Mouse (Mus musculus) MEL (cell line): ENCODE measurements around the gene Izumo4. TPM values are rescaled to one million over a fixed set of nuclear protein-coding genes. Genes with fewer than 3 reads are reported as not detected.

ENCODE experiments used
- DNase-seq: peaks from one replicate; pipeline ENCODE4 v3.0.0; 2011; ENCODE audit warnings: low read depth, low spot score
- H3K27ac ChIP-seq: 2 replicates; pipeline ENCODE4 v1.5.1; 2012; ENCODE audit warnings: low read depth, mild to moderate bottlenecking, control low read depth, low read length, moderate library complexity; ENCODE audit not compliant: control insufficient read depth
- H3K27me3 ChIP-seq, 2 experiments: fragments of 150-350 bp in 1 of 2; sonication (generic) in 1 of 2; 2 replicates each; pipeline ENCODE4 v1.6.1; 2012; ENCODE audit warnings: low read length in 2 of 2, mild to moderate bottlenecking in 2 of 2, improper control_type of control experiment in 1 of 2, moderate library complexity in 1 of 2; ENCODE audit not compliant: insufficient read depth in 2 of 2, control insufficient read depth in 1 of 2
- H3K36me3 ChIP-seq, 2 experiments: 2 replicates each; pipeline ENCODE4 v1.6.1; 2012 to 2014; ENCODE audit warnings: low read length in 2 of 2, improper control_type of control experiment in 1 of 2, inconsistent platforms in 1 of 2, mild to moderate bottlenecking in 1 of 2; ENCODE audit not compliant: insufficient read depth in 2 of 2, control insufficient read depth in 1 of 2
- H3K4me1 ChIP-seq, 2 experiments: fragments of 150-350 bp in 1 of 2; sonication (generic) in 1 of 2; 2 replicates each; pipeline ENCODE4 v1.6.1; 2012; ENCODE audit warnings: low read length in 2 of 2, improper control_type of control experiment in 1 of 2, mild to moderate bottlenecking in 1 of 2; ENCODE audit not compliant: insufficient read depth in 2 of 2, control insufficient read depth in 1 of 2
- H3K4me3 ChIP-seq, 2 experiments: fragments of 150-350 bp in 1 of 2; sonication (generic) in 1 of 2; 2 replicates each; pipeline ENCODE4 v1.5.1; 2012; ENCODE audit warnings: low read depth in 2 of 2, low read length in 2 of 2, mild to moderate bottlenecking in 2 of 2, moderate library complexity in 2 of 2, control low read depth in 1 of 2, improper control_type of control experiment in 1 of 2; ENCODE audit not compliant: control insufficient read depth in 1 of 2, insufficient read depth in 1 of 2
- H3K79me2 ChIP-seq: 2 replicates; pipeline ENCODE4 v1.6.1; 2012; ENCODE audit warnings: mild to moderate bottlenecking, low read length, moderate library complexity; ENCODE audit not compliant: control insufficient read depth, poor library complexity, insufficient read depth
- H3K9ac ChIP-seq: 2 replicates; pipeline ENCODE4 v1.6.1; 2012; ENCODE audit warnings: low read depth, mild to moderate bottlenecking, control low read depth, low read length, moderate library complexity; ENCODE audit not compliant: control insufficient read depth, poor library complexity, severe bottlenecking
- H3K9me3 ChIP-seq: fragments of 150-350 bp; sonication (generic); replicated peaks from 2 replicates; pipeline ENCODE4 v1.6.1; 2012; ENCODE audit warnings: mild to moderate bottlenecking, low read length, improper control_type of control experiment, moderate library complexity; ENCODE audit not compliant: insufficient read depth
- BHLHE40 ChIP-seq: IDR thresholded peaks from 2 replicates; pipeline ENCODE4 v1.6.1; 2012; ENCODE audit warnings: low read depth, mild to moderate bottlenecking, inconsistent platforms, low read length, improper control_type of control experiment, borderline replicate concordance
- CHD1 ChIP-seq: IDR thresholded peaks from 2 replicates; pipeline ENCODE4 v1.6.1; 2012; ENCODE audit warnings: low read depth, mild to moderate bottlenecking, inconsistent platforms, low read length, improper control_type of control experiment
- E2F4 ChIP-seq: IDR thresholded peaks from 2 replicates; pipeline ENCODE4 v1.6.1; 2011; ENCODE audit warnings: low read depth, low read length, improper control_type of control experiment, borderline replicate concordance
- EP300 ChIP-seq, 2 experiments: IDR thresholded peaks; 2 replicates each; pipeline ENCODE4 v1.6.1; 2011; ENCODE audit warnings: improper control_type of control experiment in 2 of 2, low read length in 2 of 2, low read depth in 1 of 2, mild to moderate bottlenecking in 1 of 2
- GABPA ChIP-seq: IDR thresholded peaks from 2 replicates; pipeline ENCODE4 v1.6.1; 2012; ENCODE audit warnings: low read depth, mild to moderate bottlenecking, inconsistent platforms, low read length, improper control_type of control experiment, moderate library complexity
- GATA1 ChIP-seq: IDR thresholded peaks from 2 replicates; pipeline ENCODE4 v1.6.1; 2011; ENCODE audit warnings: low read depth, low read length, improper control_type of control experiment
- HCFC1 ChIP-seq: IDR thresholded peaks from 2 replicates; pipeline ENCODE4 v1.6.1; 2012; ENCODE audit warnings: low read depth, mild to moderate bottlenecking, inconsistent platforms, low read length, improper control_type of control experiment, moderate library complexity
- KAT2A ChIP-seq: conservative IDR thresholded peaks from 2 replicates; pipeline ENCODE4 v1.6.1; 2012; ENCODE audit warnings: low read depth, low read length, improper control_type of control experiment, inconsistent platforms
- MAZ ChIP-seq: IDR thresholded peaks from 2 replicates; pipeline ENCODE4 v1.6.1; 2012; ENCODE audit warnings: low read depth, mild to moderate bottlenecking, inconsistent platforms, low read length, improper control_type of control experiment
- MXI1 ChIP-seq: IDR thresholded peaks from 2 replicates; pipeline ENCODE4 v1.6.1; 2011; ENCODE audit warnings: mild to moderate bottlenecking, low read depth, low read length, improper control_type of control experiment
- MYC ChIP-seq: IDR thresholded peaks from 2 replicates; pipeline ENCODE4 v1.6.1; 2011; ENCODE audit warnings: low read depth, mild to moderate bottlenecking, low read length, improper control_type of control experiment, moderate library complexity
- POLR2AphosphoS2 ChIP-seq: IDR thresholded peaks from 2 replicates; pipeline ENCODE4 v1.6.1; 2011; ENCODE audit warnings: low read length, improper control_type of control experiment
- POLR2AphosphoS5 ChIP-seq: IDR thresholded peaks from 2 replicates; pipeline ENCODE4 v1.6.1; 2012; ENCODE audit warnings: low read depth, borderline replicate concordance, mild to moderate bottlenecking, inconsistent platforms, low read length, moderate library complexity, mixed read lengths
- RAD21 ChIP-seq: IDR thresholded peaks from 2 replicates; pipeline ENCODE4 v1.6.1; 2011; ENCODE audit warnings: mild to moderate bottlenecking, low read depth, low read length, improper control_type of control experiment
- RCOR1 ChIP-seq: IDR thresholded peaks from 2 replicates; pipeline ENCODE4 v1.6.1; 2012; ENCODE audit warnings: low read depth, mild to moderate bottlenecking, inconsistent platforms, low read length, improper control_type of control experiment
- TBP ChIP-seq: IDR thresholded peaks from 2 replicates; pipeline ENCODE4 v1.8.0; 2011; ENCODE audit warnings: low read depth, low read length, improper control_type of control experiment
- TCF12 ChIP-seq: IDR thresholded peaks from 2 replicates; pipeline ENCODE4 v1.6.1; 2014; ENCODE audit warnings: low read depth, mild to moderate bottlenecking, inconsistent platforms, low read length, improper control_type of control experiment, moderate library complexity
- ZC3H11A ChIP-seq: IDR thresholded peaks from 2 replicates; pipeline ENCODE4 v1.6.1; 2012; ENCODE audit warnings: low read depth, mild to moderate bottlenecking, inconsistent platforms, low read length, improper control_type of control experiment
- ZKSCAN1 ChIP-seq: IDR thresholded peaks from 2 replicates; pipeline ENCODE4 v1.6.1; 2012; ENCODE audit warnings: low read depth, mild to moderate bottlenecking, inconsistent platforms, low read length, improper control_type of control experiment, moderate library complexity
- ZMIZ1 ChIP-seq: IDR thresholded peaks from 2 replicates; pipeline ENCODE4 v1.6.1; 2012; ENCODE audit warnings: low read depth, mild to moderate bottlenecking, inconsistent platforms, low read length, improper control_type of control experiment, moderate library complexity
- polyA plus RNA-seq, 2 experiments: library from polyadenylated mRNA; stranded (reverse) in 1 of 2; unstranded in 1 of 2; fragments of >175 nt in 1 of 2; fragments of >200 nt in 1 of 2; gene quantifications; 2 replicates each; pipeline versions ENCODE4 v1.2.1 to v1.2.4; 2012; ENCODE audit warnings: low replicate concordance in 2 of 2, low read depth in 1 of 2; ENCODE audit not compliant: insufficient read length in 2 of 2, insufficient read depth in 1 of 2, missing spikeins in 1 of 2
- total RNA-seq: library from RNA; depleted of rRNA; stranded (reverse); fragments of 300-350 nt; gene quantifications from 2 replicates; pipeline ENCODE4 v1.2.3, GENCODE M21; 2012

Gene Izumo4
- total and polyA plus RNA-seq, 3 experiments = 1.0 to 3.8 TPM; not detected in 1

- TF ChIP-seq EP300 (IDR thresholded peaks at IDR 0.05; ENCODE audit: low read depth in 1 of 2, low read length in 2 of 2) (no peak; a peak in 1 of 4 replicates), GABPA (no peak), TCF12 (0 out of 2 replicates have a peak, but pooled peaks have one; percentile 51), ZC3H11A (no peak), GATA1 (no peak), ZKSCAN1 (no peak), POLR2AphosphoS2 (no peak), MAZ (no peak), TBP (0 out of 2 replicates have a peak, but pooled peaks have one; percentile 9), BHLHE40 (no peak), KAT2A (no peak), ZMIZ1 (no peak), MYC (no peak)
These were observed 23.2 kb upstream of the Izumo4 start (continued) for GRCm38 (mm10) chr10:80678601-80679377.

GRCm38 (mm10) chr10:80679556-80680259 lies 22.3 kb upstream of the Izumo4 start:
- Histone ChIP-seq H3K4me1 (peaks cover 14 to 30% of the 10 kb centered on the region in 2 experiments), H3K4me3 (peak overlapping the region; percentile 58 to 76), H3K79me2 (peaks cover 22% of the 10 kb centered on the region), H3K9me3 (no peaks in the 10 kb centered on the region), H3K27me3 (no peaks in the 10 kb centered on the region), H3K27ac (peak overlapping the region; percentile 96), H3K36me3 (peaks cover 0 to 23% of the 10 kb centered on the region in 2 experiments; a peak in 2 of 4 replicates), H3K9ac (peak overlapping the region; percentile 53)
- TF ChIP-seq GATA1 (no peak), E2F4 (no peak), RCOR1 (no peak), CHD1 (0 out of 2 replicates have a peak, but pooled peaks have one; percentile 39), ZMIZ1 (0 out of 2 replicates have a peak, but pooled peaks have one; percentile 27), HCFC1 (peak; percentile 28; the same call in 1 of the 2 replicates), RAD21 (no peak), POLR2AphosphoS5 (0 out of 2 replicates have a peak, but pooled peaks have one; percentile 39), MXI1 (peak; percentile 42; the same call in 1 of the 2 replicates)
- peak; percentile 61 for DNase-seq
